Mouse (Mus musculus) intestine, postnatal 0 days (tissue): Measurements from ENCODE around the gene Specc1. TPM values are rescaled to one million over a fixed set of nuclear protein-coding genes. Genes with fewer than 3 reads are reported as not detected.

ENCODE experiments used
- ATAC-seq: fragments of 200-750 bp; cut with Nextera tagmentation; 2 replicates; pipeline ENCODE4 v1.8.0; 2017; ENCODE audit warnings: mild to moderate bottlenecking, moderate TSS enrichment, moderate library complexity
- H3K27ac ChIP-seq: fragments of 300-500 bp; sonication (generic); 2 replicates; pipeline ENCODE4 v1.5.1; 2014; ENCODE audit warnings: mild to moderate bottlenecking, low read depth, low read length, moderate library complexity
- H3K27me3 ChIP-seq: fragments of 300-500 bp; sonication (generic); replicated peaks from 2 replicates; pipeline ENCODE4 v1.6.1; 2014; ENCODE audit warnings: low read length, mixed read lengths; ENCODE audit not compliant: control insufficient read depth, insufficient read depth
- H3K36me3 ChIP-seq: fragments of 300-500 bp; sonication (generic); 2 replicates; pipeline ENCODE4 v1.6.1; 2014; ENCODE audit warnings: mild to moderate bottlenecking, moderate library complexity; ENCODE audit not compliant: control insufficient read depth, insufficient read depth
- H3K4me1 ChIP-seq: fragments of 300-500 bp; sonication (generic); replicated peaks from 2 replicates; pipeline ENCODE4 v1.6.1; 2014; ENCODE audit warnings: antibody characterized with exemption, low read length, mixed read lengths; ENCODE audit not compliant: control insufficient read depth, insufficient read depth
- H3K4me2 ChIP-seq: fragments of 300-500 bp; sonication (generic); replicated peaks from 2 replicates; pipeline ENCODE4 v1.6.1; 2014; ENCODE audit warnings: low read depth, mild to moderate bottlenecking, moderate library complexity
- H3K4me3 ChIP-seq: fragments of 300-500 bp; sonication (generic); 2 replicates; pipeline ENCODE4 v1.5.1; 2014; ENCODE audit warnings: low read depth, low read length
- H3K9ac ChIP-seq: fragments of 300-500 bp; sonication (generic); 2 replicates; pipeline ENCODE4 v1.6.1; 2014; ENCODE audit warnings: mild to moderate bottlenecking, low read depth, low read length
- H3K9me3 ChIP-seq: fragments of 300-500 bp; sonication (generic); 2 replicates; pipeline ENCODE4 v1.6.1; 2016; ENCODE audit warnings: mixed run types; ENCODE audit not compliant: control insufficient read depth
- CTCF ChIP-seq: sonication (generic); IDR thresholded peaks from 2 replicates; pipeline ENCODE4 v1.5.1; 2016; ENCODE audit warnings: low read depth, mild to moderate bottlenecking, control low read depth, antibody characterized with exemption, moderate library complexity
- WGBS: fragments of 180-500 bp; shearing (Covaris S2); extraction: QIAGEN DNeasy Blood & Tissue Kit; methylation state at CpG from one replicate; pipeline ENCODE4 v1.1.7; 2014; 5-methylcytosine and 5-hydroxymethylcytosine counted together
- polyA plus RNA-seq: library from polyadenylated mRNA; unstranded; fragments of >200 nt; fragmentation: Nextera tagmentation; extraction: Ambion mirVana; gene quantifications from 2 replicates; pipeline ENCODE4 v1.2.1, GENCODE M21; 2015

Specc1 gene
- polyA plus RNA-seq, 1 experiment from 2014 or later: 10.3 TPM

GRCm38 (mm10) chr11:62022718-62023493 lies 66.3 kb downstream of the Specc1 start:
- WGBS: 82% methylated on average over 8 of the region's 8 CpGs
- Histone ChIP-seq H3K4me1 (no peaks in the 10 kb centered on the region), H3K27me3 (no peaks in the 10 kb centered on the region)

GRCm38 (mm10) chr11:62023494-62024233 lies 67.1 kb downstream of the Specc1 start:
- Histone ChIP-seq H3K36me3 (no peaks in the 10 kb centered on the region), H3K4me1 (no peaks in the 10 kb centered on the region), H3K9ac (no peak overlapping the region), H3K27me3 (no peaks in the 10 kb centered on the region), H3K27ac (no peak overlapping the region), H3K4me3 (no peak overlapping the region), H3K4me2 (no peak overlapping the region), H3K9me3 (no peaks in the 10 kb centered on the region)
- no peak for ATAC-seq
- WGBS: 79% methylated on average over 12 of the region's 12 CpGs
- TF ChIP-seq CTCF: no peak

More at GRCm38 (mm10) chr11:62022718-62023493, 66.3 kb downstream of the Specc1 start:
- Histone ChIP-seq H3K4me2 (no peak overlapping the region), H3K27ac (no peak overlapping the region), H3K36me3 (no peaks in the 10 kb centered on the region), H3K9me3 (no peaks in the 10 kb centered on the region), H3K9ac (no peak overlapping the region), H3K4me3 (no peak overlapping the region)
- no peak for TF ChIP-seq CTCF
- no peak for ATAC-seq

GRCm38 (mm10) chr11:62024234-62024601 lies 67.7 kb downstream of the Specc1 start:
- Histone ChIP-seq H3K4me1 (no peaks in the 10 kb centered on the region), H3K27me3 (no peaks in the 10 kb centered on the region), H3K9ac (no peak overlapping the region), H3K36me3 (no peaks in the 10 kb centered on the region), H3K27ac (no peak overlapping the region), H3K4me3 (no peak overlapping the region), H3K4me2 (no peak overlapping the region), H3K9me3 (no peaks in the 10 kb centered on the region)
- TF ChIP-seq CTCF: no peak
- no peak for ATAC-seq
- WGBS: 65% methylated on average over 8 of the region's 8 CpGs

GRCm38 (mm10) chr11:62024952-62025351 lies 68.4 kb downstream of the Specc1 start:
- Histone ChIP-seq H3K4me2 (no peak overlapping the region), H3K36me3 (no peaks in the 10 kb centered on the region), H3K4me1 (no peaks in the 10 kb centered on the region), H3K27ac (no peak overlapping the region), H3K9me3 (no peaks in the 10 kb centered on the region), H3K9ac (no peak overlapping the region), H3K4me3 (no peak overlapping the region), H3K27me3 (no peaks in the 10 kb centered on the region)
- no peak for ATAC-seq
- no peak for TF ChIP-seq CTCF
- 44% methylated on average over 5 of the region's 5 CpGs for WGBS

GRCm38 (mm10) chr11:62025770-62026169 lies 69.2 kb downstream of the Specc1 start:
- H3K9me3 ChIP-seq: no peaks in the 10 kb centered on the region
- WGBS: 94% methylated on average over 2 of the region's 2 CpGs
- no peak overlapping the region for H3K27ac ChIP-seq
- no peaks in the 10 kb centered on the region for H3K4me1 ChIP-seq
- no peak overlapping the region for H3K4me3 ChIP-seq
- H3K4me2 ChIP-seq: no peak overlapping the region
- no peak for ATAC-seq
- no peak overlapping the region for H3K9ac ChIP-seq
- no peak for TF ChIP-seq CTCF
- H3K36me3 ChIP-seq: no peaks in the 10 kb centered on the region
- H3K27me3 ChIP-seq: no peaks in the 10 kb centered on the region

GRCm38 (mm10) chr11:62026345-62026815 lies 69.8 kb downstream of the Specc1 start:
- no peak overlapping the region for H3K27ac ChIP-seq
- H3K4me3 ChIP-seq: no peak overlapping the region
- H3K4me2 ChIP-seq: no peak overlapping the region
- no peaks in the 10 kb centered on the region for H3K4me1 ChIP-seq
- no peak for ATAC-seq
- TF ChIP-seq CTCF: no peak
- H3K9ac ChIP-seq: no peak overlapping the region
- H3K9me3 ChIP-seq: no peaks in the 10 kb centered on the region
- no peaks in the 10 kb centered on the region for H3K36me3 ChIP-seq
- WGBS: 65% methylated on average over 4 of the region's 4 CpGs
- H3K27me3 ChIP-seq: no peaks in the 10 kb centered on the region
